Mouse (Mus musculus) olfactory bulb, adult 2 months (tissue): ENCODE results near the gene Sox2.

Source experiments
- CTCF ChIP-seq: fragments of 200-500 bp; IDR thresholded peaks from 2 replicates; pipeline ENCODE4 v1.5.1; 2012; ENCODE audit warnings: low read depth, mild to moderate bottlenecking, low read length, moderate library complexity; ENCODE audit not compliant: insufficient read depth
- POLR2A ChIP-seq: fragments of 200-500 bp; IDR thresholded peaks from 2 replicates; pipeline ENCODE4 v1.6.1; 2012; ENCODE audit warnings: mild to moderate bottlenecking, low read depth, low read length, moderate library complexity; ENCODE audit not compliant: insufficient read depth

- TF ChIP-seq CTCF (no peak), POLR2A (no peak)
These were observed 13.2 kb upstream of the Sox2 start for GRCm38 (mm10) chr3:34636958-34637357.
